Mouse (Mus musculus): ENCODE measurements at regions not wholly inside any gene's neighbourhood (a gene's known extent, or its start where the extent isn't known, plus 50 kb on each side); places are given as distances from the start of the nearest gene placed in this dataset.

DNA sequence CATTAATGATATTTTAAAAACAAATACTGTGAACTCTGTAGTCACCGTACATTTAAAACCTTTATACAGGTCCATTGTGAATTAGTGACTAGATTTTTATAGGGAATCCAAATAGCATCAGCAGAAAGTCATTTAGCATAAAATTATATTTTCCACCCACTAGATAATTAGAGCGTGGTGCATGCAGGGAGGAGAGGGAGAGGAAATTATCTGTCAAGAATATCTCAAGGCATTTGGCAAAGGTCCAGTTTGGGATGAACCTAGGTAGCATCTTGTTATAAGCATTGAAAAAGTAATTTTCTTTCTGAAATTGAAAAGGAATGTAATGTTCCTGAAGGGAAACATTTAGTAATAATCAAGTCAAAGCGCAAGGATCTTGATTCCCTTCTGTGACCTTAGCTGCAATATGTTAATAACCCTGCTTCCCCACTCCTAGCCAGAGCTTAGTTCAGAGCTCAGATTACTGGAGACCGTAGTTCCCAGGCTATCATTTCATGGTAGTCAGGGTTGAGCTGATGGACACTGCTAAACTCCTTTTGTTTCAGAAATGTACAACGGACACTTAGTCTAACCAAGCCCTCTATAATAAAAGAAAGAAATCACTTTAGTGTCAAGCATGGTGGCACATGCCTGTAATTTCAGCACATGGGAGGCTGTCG lies 200.8 kb upstream of the Slc39a10 start:
- DNase-seq = no peak

GRCm38 (mm10) chr1:47076423-47076822 lies 183.8 kb upstream of the Slc39a10 start:
- no peak for DNase-seq

DNA sequence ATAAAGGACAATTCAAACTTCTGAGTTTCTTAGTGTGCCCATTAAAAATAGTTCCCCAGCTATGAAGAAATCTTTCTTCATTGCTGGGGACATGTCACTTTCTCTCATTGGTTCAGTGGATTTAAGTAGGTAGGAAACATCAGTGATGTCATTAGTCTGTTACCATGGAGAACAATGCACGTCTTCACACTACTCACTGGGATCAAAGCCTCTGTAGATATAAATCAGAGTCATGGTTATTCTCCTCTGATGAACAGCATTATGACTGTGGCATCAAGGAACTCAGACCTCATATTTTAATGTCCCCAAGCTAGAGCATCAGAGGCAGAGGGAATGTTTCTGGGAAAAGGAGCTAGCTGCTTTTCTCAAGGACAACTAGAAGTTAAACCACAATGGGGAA lies 165.5 kb upstream of the Slc39a10 start:
- no peak for DNase-seq

- no peak for DNase-seq
Measured at GRCm38 (mm10) chr1:47057344-47057743, 164.7 kb upstream of the Slc39a10 start.

DNA sequence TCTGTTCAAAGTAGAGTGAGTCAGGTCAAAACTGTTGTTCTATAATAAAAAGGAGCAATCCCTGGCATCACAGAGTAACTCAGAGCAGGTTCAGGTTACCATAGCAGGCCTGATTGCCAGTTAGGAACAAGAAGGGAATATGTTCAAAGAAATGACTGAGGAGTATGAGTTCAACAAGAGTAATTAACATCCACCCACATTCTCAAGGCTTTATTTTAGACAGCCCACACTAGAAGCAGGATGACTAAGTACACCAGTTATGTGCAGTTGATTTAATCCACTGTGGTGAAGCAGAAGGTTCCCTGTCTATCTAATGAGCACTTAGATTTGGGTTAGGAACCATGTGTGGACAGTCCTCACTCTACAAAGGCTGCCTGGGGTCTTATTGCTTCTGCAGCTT lies 158.5 kb upstream of the Slc39a10 start:
- no peak for DNase-seq

DNA sequence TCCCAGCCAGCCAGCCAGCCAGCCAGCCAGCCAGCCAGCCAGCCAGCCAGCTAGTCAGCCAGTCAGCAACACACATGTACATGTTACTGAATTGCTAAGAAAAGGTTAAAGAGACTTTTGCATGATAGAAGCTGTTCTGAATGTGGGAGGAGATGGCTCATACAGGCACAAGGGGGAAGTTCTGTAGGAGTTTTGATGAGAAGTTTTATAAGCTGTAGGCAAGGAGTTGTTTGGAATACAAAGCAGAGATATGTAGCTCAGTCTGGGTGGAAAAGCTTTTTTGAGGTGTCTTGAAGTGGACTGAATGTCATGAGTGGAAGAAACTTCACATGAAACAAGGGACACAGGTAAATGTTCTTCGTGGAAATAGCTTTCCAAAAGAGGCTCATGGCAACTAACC lies 157.8 kb upstream of the Slc39a10 start:
- no peak for DNase-seq

DNA sequence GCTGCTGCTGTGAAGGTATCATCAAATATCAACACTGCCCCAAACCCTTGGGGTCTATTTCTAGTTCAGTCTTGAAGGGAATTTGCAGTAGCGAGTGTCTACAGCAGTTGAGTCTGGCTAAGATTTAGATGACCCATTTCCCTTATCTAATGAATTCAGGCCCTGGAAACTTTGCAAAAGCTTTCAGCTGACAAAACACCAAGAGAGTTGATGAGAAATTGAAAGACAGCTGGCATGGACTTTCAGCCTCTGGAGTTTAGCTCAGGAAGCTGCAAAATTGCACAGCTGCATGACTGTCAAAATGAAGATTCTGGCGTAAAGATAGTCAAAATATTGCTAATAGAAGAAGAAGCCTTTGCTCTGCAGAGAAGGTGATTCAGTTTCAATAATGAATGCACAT lies 144.9 kb upstream of the Slc39a10 start:
- no peak for DNase-seq

DNA sequence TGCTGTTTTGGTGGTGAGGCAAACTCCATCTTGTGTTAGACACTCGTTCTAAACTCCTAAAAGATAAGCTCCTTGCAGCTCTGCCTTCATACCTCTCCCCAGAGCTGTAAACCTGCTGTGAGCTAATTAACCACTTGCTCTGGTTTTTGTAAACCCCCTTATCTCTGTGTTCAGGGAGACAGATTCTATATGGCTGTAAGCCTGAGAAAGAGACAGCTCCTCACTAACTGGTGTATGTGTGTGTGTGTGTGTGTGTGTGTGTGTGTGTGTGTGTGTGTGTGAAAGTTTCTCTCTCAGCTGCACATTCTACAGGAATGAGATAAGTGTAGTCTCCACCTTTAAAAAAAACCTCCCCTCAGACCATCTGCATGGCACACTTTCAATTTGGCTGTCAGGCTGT lies 126.7 kb upstream of the Slc39a10 start:
- DNase-seq = no peak

DNA sequence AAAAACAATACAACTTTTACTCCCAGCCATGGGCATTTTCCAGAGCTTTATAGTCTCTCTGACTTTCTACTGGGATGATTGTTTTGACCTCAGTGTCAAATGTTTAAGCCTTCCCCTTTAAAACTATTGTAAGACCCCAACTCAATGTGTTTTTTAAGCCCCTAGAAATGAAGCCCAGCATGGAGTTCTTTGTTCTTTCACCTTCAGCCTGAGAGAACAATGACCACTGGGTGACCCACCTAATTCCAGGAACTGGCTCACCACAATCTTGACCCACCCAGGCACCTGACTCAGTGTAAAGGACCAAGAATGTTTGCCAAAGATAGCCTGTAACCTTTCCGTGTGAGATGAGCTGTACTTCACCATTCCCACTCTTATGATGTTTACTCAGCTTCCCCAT lies 121.9 kb upstream of the Slc39a10 start:
- no peak for DNase-seq

GRCm38 (mm10) chr1:47003746-47004145 lies 111.1 kb upstream of the Slc39a10 start:
- DNase-seq = no peak

- DNase-seq = no peak
Measured at GRCm38 (mm10) chr1:46999337-46999736, 106.7 kb upstream of the Slc39a10 start.

- DNase-seq = no peak
Measured at GRCm38 (mm10) chr1:46985978-46986377, 93.3 kb upstream of the Slc39a10 start.

DNA sequence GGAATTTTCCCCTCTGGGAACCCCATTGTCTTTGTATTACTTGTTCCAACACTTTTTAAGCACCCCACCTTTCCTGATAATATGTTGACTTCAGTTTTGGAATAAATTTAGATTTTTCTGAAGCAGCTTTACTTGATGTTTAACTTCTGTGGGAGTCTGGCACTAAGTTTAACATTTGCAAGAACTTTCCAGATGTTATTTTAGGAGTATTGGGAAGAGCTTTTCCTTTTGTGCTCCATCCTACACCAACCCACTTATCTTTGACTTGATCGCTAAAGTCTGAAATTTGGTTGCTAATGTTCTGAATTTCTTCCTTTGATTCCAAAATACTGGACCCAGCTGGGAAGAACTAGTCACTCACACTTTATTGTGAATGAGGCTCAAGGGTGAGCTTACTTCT lies 90.4 kb upstream of the Slc39a10 start:
- DNase-seq = no peak

GRCm38 (mm10) chr1:46970470-46970869 lies 77.8 kb upstream of the Slc39a10 start:
- peak; percentile 14 to 50 for DNase-seq

DNA sequence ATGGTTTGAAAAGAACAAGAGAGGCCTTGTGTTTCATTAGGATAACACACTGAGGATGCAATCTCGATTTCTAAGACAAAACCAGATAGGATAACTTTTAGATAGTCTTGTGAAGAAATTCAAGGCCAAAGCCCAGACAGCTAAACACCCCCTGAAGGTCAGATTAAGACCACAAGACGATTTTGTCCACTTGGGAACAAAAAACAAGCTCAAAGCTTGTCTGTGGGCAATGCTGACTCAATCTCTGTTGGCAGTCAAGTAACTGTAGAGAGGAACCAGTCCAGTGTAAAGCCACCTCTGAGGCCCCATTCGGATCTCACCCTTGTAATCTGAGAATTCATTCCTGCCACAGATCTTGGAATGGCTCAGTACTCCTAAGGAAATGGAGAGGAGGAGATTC lies 75.7 kb upstream of the Slc39a10 start:
- no peak for DNase-seq

GRCm38 (mm10) chr1:46966917-46967266 lies 74.2 kb upstream of the Slc39a10 start:
- no peak for DNase-seq

GRCm38 (mm10) chr1:46965996-46966916 lies 73.6 kb upstream of the Slc39a10 start:
- DNase-seq = no peak

- DNase-seq = no peak
Measured at GRCm38 (mm10) chr1:46963973-46964727, 71.5 kb upstream of the Slc39a10 start.

Data from kidney, adult 8-10 months (tissue).